Mouse (Mus musculus) megakaryocyte, adult 5-6 weeks (primary cell): ENCODE results near the gene C530008M17Rik. TPM values are rescaled to one million over a fixed set of nuclear protein-coding genes. Genes with fewer than 3 reads are reported as not detected.

ENCODE experiments used
- ATAC-seq: 2 replicates; pipeline ENCODE4 v1.8.0; 2016; ENCODE audit warnings: mild to moderate bottlenecking, inconsistent platforms; ENCODE audit not compliant: poor library complexity, severe bottlenecking
- total RNA-seq, 2 experiments: library from RNA; stranded (forward) in 1 of 2; stranded (reverse) in 1 of 2; fragments of 153-499, 151-499 nt in 1 of 2; fragments of 221-1000, 200-1000 nt in 1 of 2; gene quantifications; 2 replicates each; pipeline versions ENCODE4 v1.2.3 to v1.2.4; 2015 to 2017

The C530008M17Rik gene
- total RNA-seq, 2 experiments from 2014 or later = 0.15 to 1.6 TPM

DNA sequence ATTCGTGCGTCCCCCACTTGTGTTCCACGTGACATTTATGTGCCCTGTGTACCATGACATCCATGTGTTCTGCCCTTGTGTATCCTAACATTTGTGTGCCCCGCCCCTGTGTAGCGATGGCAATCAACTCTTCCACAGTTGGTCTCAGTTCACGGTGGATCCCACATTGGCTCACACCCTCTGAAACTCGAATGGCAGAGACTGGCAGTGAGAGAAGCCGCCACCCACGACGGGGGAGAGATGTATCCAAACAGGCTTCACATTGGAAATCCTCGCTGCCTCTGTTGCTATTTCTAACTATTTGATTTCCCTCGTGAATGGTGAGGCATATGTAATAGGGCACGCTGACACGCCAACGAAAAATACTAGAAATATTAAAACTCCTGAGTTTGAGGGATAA is 161.4 kb downstream of the C530008M17Rik start:
- ATAC-seq = no peak

DNA sequence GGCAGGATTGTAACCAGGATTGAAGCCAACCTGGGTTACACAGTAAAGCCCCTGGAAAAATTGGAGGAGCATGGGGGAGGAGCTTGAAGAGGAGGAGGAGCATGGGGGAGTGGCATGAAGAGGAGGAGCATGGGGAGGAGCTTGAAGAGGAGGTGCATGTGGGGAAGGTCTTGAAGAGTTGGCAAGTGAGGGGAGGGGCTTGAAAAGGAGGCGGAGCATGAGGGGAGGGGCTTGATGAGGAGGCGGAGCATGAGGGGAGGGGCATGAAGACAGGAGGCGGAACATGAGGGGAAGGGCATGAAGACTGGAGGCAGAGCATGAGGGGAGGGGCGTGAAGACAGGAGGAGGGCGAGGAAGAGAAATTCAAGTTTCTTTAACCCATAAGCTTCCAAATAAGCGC is 162.5 kb downstream of the C530008M17Rik start:
- ATAC-seq = no peak

DNA sequence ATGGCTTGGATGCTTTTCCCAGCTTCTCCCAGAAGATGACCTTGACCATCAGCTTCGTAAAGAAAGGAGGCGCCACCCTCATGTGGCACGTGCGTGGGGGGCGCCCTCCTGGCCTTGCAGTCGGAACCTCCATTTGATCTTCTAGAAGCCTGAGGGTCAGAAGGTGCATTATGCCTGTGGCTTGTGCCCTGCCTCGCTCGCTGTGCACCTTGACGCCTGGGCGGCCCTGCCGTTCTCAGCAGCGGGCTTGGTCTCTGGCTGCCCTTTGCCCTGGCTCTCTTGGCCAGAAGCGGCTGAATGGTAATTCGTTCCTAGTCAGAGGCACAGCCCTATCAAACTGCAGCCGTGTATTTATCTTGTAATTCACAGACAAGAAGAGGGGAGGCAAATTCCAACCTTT is 165.8 kb downstream of the C530008M17Rik start:
- no peak for ATAC-seq

DNA sequence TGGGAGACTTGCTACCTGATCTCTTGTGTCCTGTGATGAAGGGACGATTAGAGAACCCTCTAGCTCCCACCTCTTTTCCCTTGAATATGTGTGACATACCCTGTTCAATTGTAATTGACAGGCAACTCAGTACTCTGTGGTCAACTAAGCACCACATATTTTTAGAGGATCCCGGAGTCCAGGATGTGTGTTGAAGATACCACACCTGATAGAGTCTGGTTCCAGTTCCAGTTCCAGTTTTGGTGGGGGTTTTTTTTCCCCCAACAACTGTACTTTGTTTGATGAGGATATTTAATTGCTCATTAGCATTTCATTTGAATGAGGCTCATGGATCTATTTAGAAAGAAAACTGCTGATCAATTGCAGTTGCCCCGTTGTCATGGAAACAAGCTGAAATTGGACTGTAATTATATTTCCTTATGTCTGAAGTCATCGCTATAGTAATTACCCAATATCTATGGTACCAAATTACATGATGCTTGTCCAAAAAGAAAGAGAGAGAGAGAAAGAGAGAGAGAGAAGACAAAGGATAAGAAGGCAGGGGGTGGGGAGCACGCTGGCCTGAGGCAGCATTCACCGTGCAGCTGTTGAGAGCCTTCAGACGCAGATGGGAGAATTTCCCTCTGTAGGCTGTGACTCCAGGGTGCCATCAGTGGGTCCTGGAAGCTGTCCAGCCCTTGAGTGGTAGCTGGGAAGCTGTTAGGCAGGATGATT is 172.4 kb downstream of the C530008M17Rik start:
- ATAC-seq = no peak

DNA sequence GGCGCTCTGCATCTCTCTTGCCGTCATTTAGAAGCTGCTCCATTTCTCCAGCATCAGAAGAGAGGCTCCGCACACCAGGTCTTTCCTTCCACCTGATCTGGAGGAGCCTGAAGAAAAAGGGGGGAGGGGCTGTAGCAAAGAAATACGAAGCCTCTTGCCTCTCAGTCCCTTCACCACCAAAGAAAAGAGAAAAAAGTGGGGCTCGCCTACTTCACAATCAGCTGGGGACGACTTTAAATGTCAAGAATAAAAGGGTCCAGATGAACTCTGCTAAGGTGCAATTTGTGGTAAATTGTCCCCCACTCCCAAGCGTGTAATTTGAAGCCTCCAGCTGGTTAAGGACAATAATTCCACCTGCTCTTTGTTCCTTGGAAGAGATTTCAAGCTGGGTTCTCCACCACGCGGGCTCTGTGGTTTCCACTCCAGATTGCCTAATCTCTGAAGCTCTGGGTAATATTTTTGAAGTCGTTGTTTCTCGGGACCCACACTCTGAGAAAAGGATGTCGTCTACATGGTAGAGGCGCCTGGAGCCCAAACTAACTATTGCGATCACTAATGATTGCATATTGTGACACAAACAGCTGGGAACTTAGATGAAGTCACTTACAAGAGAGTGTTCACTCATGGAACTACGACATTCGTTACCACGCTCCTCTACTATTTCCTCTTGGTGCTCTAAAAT is 176.4 kb downstream of the C530008M17Rik start:
- ATAC-seq = peak; percentile 57

DNA sequence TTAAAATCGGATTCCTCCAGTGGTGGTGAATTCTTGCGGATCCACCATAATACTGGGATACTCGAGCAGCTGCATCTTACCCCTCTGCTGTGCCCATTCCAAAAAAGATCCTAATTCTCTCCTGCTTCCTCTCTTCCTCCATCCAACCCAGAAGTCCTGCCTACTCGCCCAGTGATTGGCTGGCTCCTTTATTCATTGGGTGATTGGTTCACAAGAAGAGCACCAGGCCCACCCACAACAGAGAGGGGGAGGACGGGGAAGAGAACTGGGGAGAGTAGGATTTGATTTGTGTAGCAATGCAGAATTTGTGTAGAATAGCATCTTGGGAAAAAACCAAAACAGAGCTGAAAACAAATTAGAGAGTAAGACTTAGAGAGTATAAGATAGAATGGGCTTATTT is 180.7 kb downstream of the C530008M17Rik start:
- no peak for ATAC-seq

DNA sequence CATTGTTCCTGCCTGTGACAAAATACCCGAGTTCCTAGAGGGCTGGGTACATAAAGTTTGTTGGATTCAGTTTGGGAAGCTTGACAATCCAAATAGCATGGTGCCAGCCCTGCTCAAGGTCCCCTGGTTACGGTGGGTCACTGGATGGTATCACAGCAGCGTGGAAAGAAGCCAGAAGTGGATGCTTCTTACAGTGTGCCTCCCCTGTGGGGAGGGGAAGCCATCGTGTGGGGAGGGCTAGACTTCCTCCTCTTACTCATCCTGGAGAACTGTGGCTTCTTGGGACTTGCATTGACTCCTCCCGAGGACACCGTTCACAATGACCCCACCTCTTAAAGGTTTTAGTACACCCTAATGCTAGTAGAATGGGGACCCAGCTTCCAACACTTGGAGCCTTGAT is 183.5 kb downstream of the C530008M17Rik start:
- ATAC-seq = no peak

DNA sequence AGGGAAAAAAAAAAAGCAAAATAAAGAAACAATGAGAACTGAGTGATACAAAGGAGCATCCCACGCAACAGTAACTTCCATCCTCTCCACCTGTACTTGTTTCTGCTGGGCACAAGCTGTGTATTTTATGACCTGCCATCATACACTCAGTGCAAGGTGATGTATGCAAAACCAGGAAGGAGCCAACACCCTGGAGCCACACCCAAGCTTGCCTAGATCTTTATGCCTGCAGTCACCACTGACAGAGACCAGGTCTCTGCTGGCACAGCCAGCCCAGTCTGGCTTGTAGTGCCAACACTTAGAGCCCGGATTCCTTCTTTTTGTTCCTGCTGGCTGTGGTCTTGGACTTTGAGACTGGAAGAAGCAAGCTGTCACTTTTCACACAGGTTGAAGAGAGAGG is 185.5 kb downstream of the C530008M17Rik start:
- ATAC-seq = no peak

DNA sequence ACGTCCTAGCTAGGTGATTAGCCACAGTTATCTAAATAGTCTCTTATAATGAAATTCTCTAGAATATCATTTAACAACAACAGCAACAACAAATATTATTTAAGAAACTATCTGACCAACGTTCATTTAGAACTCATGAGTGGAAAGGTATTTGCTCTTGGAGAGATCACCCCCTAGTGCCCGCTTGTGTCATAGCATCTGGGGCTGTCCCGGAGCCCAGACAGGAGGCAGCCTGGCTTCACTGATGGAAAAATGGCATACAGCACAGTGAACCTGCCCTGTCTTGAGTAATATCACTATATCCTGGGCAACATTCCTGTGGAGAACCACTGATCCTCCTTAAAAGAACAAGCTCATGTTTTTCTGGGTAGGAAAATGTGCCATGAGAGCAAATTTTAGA is 187.1 kb downstream of the C530008M17Rik start:
- peak; percentile 91 for ATAC-seq

DNA sequence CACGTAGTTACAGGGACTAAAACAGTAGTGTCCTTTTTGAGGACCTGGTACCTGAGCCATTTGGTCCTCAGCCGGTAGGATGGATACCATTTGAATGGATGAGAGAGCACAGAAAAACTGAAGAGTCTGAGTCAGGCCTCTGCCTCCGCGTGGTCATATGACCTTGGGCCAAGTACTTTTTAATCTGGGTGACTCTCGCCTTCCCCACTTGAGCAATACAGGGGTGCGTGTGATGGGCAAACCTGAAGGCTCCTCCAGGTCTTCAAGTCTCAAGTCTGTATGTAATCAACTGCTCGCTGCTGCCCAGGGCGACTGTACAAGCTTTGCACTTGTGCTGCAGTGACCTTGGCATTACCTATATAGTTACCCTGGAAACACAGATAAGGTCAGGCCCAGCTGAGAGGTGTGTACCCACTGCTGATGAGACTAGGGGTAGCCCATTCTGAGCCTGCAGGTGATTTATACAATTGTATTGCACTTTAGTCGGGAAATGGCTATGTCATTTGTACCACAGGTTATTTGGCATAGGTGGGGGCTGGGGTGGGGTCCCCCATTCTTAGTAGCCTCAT is 187.6 kb downstream of the C530008M17Rik start:
- ATAC-seq = no peak

DNA sequence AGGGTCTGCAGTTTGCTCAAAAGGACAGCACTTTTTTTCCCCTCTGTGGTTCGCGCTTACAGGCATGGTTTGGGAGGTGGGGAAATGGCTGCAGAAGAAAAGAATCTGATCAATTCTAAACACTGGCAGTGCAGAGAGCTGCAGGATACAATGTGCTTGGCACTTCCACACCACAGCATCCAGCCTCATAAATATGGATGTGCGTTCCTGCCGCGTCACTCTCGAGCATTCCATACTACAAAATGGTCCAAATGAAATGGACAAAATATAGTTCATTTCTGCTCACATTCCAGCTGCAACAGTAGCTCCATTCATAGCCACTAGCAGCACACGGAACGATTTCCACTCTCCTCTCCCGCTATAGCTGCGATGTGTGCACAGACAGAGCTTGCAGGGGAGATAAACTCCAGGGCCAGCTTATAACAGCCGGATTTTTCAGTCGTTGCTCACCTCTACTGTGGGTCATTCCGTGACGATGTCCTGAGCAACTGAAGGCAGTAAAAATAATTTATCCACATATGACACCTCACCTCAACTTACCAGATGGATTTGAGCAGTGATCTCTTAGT is 188.4 kb downstream of the C530008M17Rik start:
- no peak for ATAC-seq

DNA sequence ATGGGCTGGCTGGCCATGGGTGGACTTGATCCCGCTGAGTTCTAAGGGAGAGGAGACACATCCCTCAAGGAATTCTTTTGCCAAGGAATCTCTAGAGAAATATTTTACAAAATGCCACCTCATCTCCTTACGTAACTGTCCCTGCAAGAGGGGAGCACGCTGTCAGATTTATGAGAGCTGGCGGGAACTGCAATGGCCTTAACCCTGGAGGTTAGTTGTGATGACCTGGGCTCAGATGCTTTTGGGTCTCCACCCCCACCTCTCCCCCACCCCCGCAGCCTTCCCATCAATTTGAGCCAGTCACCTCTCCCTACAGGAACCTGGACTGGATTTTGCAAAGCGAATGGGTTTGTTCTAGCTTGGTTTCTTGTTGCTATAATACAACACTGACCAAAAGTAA is 190.8 kb downstream of the C530008M17Rik start:
- ATAC-seq = no peak

DNA sequence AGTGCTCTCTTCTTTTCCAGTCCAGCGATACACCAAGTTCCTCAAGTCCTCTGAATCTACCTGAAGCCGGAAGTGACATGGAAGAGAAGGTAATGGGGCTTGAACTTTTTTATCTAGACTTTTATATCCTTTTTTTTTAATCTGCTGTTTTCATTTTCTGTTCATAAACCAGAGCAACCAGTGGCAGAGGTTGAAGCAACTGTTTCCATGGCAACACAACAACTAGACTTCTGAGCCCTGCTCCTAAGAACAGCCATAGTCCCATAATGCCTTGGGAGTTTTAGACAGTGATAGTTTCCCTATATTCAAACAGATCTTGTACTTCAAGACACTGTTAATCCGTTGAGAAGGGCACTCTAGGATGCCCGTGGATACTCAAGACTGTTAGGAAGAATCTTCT is 195.0 kb downstream of the C530008M17Rik start:
- ATAC-seq = no peak

DNA sequence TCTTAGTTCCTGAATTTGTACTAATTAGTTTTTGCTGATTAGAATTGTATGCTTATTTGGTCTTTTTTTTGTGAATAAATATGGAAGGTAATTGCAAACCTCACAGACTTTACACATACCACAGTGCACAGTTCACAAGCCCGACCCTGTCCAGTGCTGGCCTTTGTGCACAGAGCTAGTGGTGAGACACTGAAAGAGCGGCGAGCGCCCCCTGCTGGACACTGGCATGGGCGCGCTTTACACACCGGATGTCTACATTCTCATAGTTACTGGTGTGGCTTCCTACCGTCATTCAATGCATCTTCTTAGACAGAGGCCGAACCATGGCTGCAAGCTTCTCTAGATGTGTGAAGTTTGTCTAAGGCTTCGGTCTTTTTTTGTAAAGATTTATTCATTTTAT is 197.2 kb downstream of the C530008M17Rik start:
- ATAC-seq = peak; percentile 92

DNA sequence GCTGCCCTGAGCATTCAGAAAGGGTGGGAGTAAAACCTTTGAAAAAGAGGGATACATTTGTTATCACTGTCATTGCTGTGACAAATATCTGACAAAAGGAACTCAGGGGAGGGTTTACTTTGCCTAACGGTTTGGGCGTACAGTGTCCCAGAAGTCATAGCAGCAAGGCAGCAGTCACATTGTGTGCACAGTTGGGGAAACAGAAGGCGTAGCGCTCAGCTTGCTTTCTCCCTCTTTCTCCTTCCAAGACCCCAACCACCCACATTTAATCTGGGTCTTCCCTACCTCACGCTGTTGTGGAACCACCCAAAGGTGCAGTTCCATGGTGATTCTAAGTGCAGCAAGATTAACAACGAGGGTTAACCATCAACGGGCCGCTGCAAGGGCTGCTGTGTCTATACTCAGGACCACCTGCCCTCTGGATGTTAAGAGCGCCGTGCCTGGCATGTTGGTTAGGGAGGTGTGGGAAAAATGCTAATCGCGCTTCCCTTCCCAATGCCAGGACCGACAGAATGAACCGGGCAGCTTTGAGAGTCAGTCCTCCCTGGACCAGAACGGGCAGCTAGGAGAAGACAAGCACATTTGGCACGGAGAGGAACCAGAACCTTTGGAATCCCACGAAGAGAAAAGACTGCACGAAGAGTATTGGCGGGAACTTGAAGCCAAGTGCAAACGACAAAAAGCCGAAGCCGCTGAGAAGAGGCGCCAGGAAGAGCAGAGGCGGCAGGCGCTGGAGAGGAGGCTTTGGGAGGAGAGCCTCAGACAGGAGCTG is 199.7 kb downstream of the C530008M17Rik start:
- no peak for ATAC-seq

DNA sequence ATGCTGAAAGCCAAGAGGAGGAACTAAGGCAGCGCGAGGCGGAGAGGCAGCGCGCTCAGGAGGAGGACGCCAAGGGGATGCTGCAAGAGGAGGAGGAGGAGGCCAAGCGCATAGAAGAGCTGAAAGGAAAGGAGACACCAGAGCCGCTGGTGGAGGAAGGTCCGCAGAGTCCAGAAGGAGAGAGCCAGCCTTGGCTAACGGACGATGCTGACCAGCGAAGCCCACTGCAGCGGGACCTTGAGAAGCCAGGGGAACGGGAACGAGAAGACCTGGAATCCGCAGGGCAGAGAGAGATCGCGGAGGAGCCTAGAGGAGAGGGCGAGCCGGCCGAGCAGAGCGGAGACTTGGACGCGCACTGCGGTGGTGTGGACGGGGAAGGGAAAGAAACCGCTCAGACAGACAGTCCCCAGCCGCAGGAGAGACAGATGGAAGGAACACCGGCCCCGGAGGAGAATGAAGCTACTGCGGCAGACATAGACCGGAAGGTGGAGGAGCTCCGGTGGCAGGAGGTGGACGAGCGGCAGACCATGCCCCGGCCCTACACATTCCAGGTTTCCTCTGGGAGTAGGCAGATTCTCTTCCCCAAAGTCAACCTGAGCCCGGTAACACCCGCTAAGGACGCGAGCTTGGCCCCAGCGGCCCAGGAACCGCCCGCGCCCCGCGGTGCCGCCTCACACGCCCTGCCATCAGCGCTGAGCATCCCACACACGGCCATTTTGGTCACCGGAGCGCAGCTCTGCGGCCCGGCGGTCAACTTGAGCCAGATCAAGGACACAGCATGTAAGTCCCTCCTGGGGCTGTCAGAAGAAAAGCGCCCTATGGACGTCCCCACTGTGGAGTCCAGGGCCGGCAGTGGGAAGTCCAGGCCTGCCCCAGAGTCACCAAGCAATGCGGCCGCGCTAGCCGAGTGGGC is 201.0 kb downstream of the C530008M17Rik start:
- no peak for ATAC-seq

DNA sequence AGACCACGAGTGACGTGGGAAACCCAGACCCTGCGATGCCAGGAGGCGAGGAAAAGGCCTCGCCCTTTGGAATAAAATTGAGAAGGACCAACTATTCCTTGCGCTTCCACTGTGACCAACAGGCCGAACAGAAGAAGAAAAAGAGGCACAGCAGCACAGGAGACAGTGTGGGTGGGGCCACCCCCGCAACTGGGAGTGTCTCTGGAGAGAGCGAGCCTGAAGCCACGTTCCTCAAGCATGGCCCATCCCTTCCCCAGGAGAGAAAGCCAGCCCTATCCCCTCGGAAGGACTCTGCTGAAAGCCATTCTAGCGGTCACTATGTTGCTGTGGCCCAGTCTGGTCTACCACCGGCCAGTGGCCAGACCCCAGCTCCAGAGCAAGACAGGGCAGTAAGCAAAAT is 202.1 kb downstream of the C530008M17Rik start:
- ATAC-seq = no peak

DNA sequence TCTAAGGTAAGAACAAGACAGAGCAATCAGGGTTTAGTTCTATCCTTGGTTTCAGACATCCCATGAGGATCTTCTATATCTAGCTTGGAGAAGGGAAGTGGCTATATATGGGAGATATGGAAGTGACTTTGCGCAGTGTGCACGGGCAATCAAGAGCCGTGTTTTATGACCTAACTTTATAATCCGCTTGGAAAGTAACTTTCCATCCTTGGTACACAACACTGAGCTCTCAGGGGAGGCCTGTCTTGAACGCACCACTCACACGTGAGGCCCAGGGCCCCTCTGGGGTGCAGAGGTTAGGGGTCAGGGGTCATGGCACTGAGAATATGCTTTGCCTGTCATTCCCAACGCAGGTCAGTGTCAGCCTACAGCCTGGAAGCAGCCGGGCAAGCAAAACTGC is 210.5 kb downstream of the C530008M17Rik start:
- ATAC-seq = no peak

DNA sequence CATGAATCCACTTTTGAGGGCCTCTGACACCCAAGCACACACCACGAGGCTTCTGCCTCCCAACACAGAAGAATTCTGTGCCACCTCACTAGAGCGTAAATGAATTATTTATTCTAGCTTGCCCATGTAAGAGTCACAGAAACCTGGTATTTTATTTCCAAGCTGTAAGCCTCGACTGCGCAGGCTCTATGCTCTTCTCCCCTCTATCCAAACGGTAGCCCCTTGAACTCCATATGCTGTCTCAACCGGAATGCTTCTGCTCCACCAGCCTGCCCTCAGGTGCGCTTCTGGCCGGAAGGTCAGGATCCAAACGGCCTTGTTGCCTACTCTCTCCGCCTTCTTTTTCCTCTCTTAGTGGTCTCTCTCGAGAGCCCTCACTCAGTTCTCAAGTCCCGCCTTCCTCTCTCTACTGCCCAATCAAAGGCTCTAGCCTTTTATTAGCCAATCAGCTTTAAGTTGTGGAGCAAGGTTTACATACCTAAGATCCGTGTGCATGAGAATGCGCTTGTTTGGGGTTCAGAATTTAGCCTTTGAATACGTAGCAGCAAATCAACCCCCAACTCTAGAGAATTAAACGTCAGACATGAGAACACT is 212.5 kb downstream of the C530008M17Rik start:
- peak; percentile 86 for ATAC-seq

DNA sequence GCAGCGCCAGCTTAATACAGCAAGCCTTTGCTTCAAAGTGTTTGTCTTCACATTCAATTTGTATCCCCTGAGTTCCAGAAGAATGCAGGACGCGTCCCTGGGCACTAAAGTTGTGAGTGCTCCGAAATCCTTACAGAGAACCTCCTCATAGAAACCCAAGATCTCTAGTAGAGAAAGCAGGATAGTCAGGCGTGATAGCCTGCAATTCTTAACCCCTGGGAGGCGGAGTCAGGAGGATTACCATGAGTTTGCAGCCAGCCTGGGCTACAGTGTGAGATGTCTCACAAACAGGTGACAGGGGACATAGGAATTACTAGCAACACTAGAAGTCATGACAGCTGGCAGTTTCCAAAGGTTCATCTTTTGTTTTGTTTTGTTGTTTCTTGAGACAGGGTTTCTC is 213.2 kb downstream of the C530008M17Rik start:
- ATAC-seq = 0 out of 2 replicates have a peak, but pooled peaks have one; percentile 19
